Mouse (Mus musculus) cerebellum, adult 9-10 months (tissue): ENCODE data around the gene Tet3.

Source experiments
- DNase-seq: peaks from one replicate; pipeline ENCODE4 v3.0.0; 2022

The Tet3 gene

DNA sequence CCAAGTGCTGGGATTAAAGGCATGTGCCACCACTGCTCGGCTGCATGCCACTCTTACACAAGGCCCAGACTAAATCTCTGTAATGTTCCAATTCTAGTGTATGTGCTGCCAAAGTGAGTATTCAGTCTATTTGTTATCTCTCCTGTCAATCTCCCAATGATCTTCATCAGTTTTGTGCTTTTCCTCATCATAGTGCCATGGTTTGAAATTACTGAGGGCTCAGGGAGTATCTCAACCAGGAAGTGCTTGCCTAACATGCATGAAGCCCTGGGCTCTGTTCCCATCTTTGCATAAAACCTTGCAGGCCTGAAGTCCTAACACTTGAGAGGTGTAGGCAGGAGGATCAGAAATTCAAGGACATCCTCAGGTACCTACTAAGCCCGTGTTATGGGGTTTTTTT, 136.1 kb downstream of the Tet3 start:
- DNase-seq: no peak

DNA sequence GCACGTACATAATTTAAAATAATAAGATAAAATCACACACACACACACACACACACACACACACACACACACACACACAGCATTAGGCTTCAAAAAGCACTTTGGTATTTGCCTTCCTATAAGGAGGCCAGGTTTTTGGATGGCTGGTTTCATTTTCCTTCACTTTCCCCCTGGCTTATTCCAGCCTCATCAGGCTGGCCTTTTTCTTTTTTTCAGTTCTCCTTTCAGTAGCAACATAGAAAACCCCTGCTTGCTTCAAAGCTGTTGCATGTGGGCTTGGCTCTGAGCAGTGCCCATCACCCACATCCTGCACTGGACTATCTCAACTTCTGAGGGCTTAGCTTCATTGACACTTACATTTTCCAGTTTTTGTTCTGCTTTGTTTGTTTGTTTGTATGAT, 137.0 kb downstream of the Tet3 start:
- no peak for DNase-seq

DNA sequence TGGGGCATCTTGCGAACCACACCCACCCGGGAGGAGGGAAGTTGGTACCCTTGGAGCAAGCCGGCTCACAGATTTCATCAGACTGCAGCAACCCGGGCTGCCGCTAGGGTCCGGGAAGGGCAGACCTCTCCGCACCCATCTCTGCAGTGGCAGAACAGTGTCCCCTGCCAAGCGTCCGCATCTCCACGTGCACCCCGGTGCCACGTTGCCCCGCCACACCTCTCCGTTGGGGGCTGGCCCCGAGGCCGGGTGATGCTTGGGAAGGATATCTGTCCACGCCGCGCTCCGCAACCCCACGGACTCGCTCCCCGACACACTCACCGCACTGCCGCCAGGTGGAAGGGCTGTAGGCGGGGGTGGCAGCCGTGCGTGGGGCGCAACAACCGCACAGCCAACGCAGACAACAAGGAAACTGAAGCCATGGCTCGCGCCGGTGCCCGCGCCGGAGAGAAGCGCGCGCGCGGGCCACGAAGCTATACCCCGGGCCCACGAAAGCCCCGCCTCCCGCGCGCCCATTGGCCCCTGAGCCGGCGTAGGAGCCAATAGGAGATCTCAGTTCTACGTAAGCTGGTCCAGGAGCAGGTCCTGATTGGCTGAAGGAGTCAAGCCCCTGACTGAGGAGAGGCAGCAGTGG, 141.7 kb downstream of the Tet3 start:
- peak; percentile 93 for DNase-seq

DNA sequence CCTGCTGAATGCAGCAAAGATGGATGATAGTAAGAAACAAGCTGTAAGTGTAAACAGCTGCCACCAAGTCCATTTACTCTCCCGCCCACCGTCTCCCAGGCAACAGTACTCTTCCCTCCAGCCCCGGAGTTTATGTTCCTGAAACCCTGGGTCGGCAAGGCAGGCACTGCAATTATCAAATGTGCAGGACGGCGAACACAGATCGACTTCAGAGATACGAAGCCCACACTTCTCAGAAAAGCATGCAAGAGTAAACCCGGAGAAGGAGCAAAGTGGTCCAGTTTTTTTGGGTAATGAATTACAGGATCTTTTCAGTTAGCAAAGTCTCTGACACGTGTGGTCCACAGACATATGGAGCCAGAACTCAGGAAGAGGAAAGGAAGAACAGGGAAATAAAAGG, 142.9 kb downstream of the Tet3 start:
- no peak for DNase-seq

DNA sequence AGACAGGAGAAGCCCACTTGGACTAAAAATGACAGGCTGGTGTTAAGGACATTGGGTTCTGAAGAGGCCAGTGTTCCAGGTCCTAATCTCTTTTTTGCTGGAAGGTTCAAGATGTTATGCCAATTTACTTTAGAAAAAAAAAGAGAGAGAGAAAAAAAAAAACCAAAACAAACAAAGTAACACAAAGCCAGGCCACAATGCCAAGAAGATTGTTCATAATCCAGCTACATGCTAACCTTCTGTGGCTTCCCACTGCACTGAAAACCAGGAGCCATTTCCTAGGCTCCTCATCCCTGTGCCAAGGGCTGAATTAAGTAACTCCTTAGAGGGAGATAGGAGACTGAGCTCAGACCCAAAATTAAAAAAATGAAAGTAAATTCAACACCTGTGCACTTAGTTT, 143.6 kb downstream of the Tet3 start:
- no peak for DNase-seq

DNA sequence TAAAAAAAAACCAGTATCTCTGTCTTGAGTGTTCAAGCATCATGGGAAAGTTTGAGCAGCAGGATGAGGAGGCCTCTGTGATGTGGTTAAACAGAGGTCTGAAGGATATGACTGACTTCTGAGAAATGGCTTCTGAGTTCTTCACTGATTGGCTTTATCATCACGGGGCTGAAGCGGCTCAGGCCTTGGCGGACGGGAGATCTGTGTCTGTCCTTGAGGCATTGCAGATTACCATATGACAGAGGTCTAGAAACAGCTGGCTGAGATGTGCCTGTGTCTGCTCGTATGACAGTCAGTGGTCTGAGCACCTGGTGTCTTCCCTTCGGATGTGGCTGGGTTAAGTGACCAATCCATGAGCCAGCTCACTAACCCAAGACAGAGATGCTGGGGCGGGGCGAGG, 146.4 kb downstream of the Tet3 start:
- no peak for DNase-seq
